In the genomic region with DNA sequence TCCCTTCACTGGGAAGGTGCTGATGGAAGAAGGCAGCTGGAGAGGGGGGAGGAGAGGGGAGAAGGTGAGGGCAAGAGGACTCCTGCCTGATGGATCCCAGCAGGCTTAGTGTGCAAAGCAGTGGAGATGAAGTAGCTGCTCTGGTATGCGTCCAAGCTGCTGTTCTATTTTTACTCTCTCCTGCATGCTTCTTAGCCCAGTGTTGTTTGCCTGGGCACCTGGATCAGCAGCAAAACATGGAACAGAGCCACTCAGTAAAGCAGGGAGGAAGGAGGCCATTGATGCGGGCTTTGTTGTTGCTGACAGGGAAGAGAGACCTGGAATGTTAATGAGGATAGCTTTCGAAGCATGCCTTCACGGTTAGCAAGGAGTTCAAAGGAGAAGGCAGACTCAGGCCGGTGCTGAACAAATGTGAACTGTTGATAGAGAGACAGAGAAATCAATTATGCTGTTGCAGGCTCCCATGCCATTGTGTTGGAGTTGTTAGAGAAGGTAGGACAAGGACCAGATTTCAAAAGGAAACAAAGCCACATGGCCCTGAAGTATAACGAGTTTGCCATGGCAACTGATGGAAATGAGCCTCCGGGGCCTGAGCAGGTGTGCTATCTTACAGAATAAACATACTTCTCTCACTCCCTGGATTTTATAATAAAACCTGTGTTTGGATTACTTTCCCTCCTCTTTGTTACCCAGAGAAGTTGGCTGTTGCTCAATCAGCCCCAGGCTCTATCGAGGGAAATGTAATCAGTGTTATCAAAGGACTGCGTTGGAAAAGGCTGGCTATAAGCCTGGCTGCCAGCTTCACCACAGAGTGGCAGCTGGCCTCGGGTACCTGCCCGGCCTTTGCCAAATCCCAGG, we compare ENCODE assay signal across 9 mouse cellular contexts. TPM values are rescaled to one million over a fixed set of nuclear protein-coding genes. Genes with fewer than 3 reads are reported as not detected.
DNase-seq lines count a peak whose midpoint lies in the region; ATAC-seq and TF ChIP-seq lines count a peak whose summit lies in the region.
"Had no signal": no experiment of that assay in that cellular context is flagged by ENCODE, and none has a peak within 500 bp of the region (broad histone marks: within the 10 kb centered on the region; RNA-seq: fewer than 3 reads in every experiment).

No protein-coding gene starts in this region.

- no peaks in the 10 kb centered on the region for H3K27me3 ChIP-seq in hindbrain, postnatal 0 days (ENCODE audit: insufficient read depth, low read length)
- no peaks in the 10 kb centered on the region for H3K27me3 ChIP-seq in limb, embryonic 14.5 days (ENCODE audit: control insufficient read depth, insufficient read depth, low read length)
- H3K27me3 ChIP-seq in neural tube, embryonic 13.5 days, result no peaks in the 10 kb centered on the region

- no peaks in the 10 kb centered on the region for H3K9me3 ChIP-seq in hindbrain, postnatal 0 days (ENCODE audit: low read length)
- no peaks in the 10 kb centered on the region for H3K9me3 ChIP-seq in limb, embryonic 14.5 days (ENCODE audit: control insufficient read depth, low read length)
- H3K9me3 ChIP-seq in neural tube, embryonic 13.5 days, result no peaks in the 10 kb centered on the region

- H3K27ac ChIP-seq in gastrocnemius, adult 2 months, result peak overlapping the region; percentile 87
- H3K27ac ChIP-seq in hindbrain, postnatal 0 days, result peak overlapping the region; percentile 74
- peak overlapping the region; percentile 67 for H3K27ac ChIP-seq in limb, embryonic 14.5 days (replicated peaks; ENCODE audit: low read depth, low read length)
- peak overlapping the region; percentile 93 for H3K27ac ChIP-seq in neural tube, embryonic 13.5 days (replicated peaks)

- peak; percentile 50 to 81 for DNase-seq in adrenal gland, adult (ENCODE audit: inconsistent age in 2 of 2, low spot score in 1 of 2)
- no peak for DNase-seq in adrenal gland, adult 18-20 months (ENCODE audit: low spot score in 2 of 2)
- DNase-seq in cerebellum, adult 9-11 months, result peak; percentile 77
- DNase-seq in gastrocnemius, adult 2 months, result peak; percentile 85
- peak; percentile 67 for DNase-seq in hindbrain, postnatal 0 days (ENCODE audit: low spot score)
- DNase-seq in limb, embryonic 14.5 days (ENCODE audit: low spot score), result peak; percentile 83
- no peak for DNase-seq in thymus, postnatal 36 days

- peaks cover 21% of the 10 kb centered on the region for H3K4me1 ChIP-seq in hindbrain, postnatal 0 days (ENCODE audit: insufficient read depth, low read length)
- H3K4me1 ChIP-seq in limb, embryonic 14.5 days (ENCODE audit: control insufficient read depth, insufficient read depth, low read length), result peaks cover 33% of the 10 kb centered on the region
- peaks cover 47% of the 10 kb centered on the region for H3K4me1 ChIP-seq in neural tube, embryonic 13.5 days (replicated peaks)

- no peak overlapping the region for H3K4me2 ChIP-seq in hindbrain, postnatal 0 days (ENCODE audit: low read depth, low read length)
- H3K4me2 ChIP-seq in limb, embryonic 14.5 days (replicated peaks; ENCODE audit: low read depth, low read length, severe bottlenecking), result 0 out of 2 replicates have a peak overlapping the region, but pooled peaks have one; percentile 14
- H3K4me2 ChIP-seq in neural tube, embryonic 13.5 days, result peak overlapping the region; percentile 21; the same call in 1 of the 2 replicates

- no peak for TF ChIP-seq POLR2A in limb, embryonic 14.5 days (IDR thresholded peaks at IDR 0.05; ENCODE audit: borderline replicate concordance, extremely low read depth, insufficient read depth, insufficient read length)

- peak overlapping the region; percentile 6; the same call in 1 of the 2 replicates for H3K9ac ChIP-seq in hindbrain, postnatal 0 days (replicated peaks; ENCODE audit: low read length)
- H3K9ac ChIP-seq in limb, embryonic 14.5 days (ENCODE audit: low read depth, low read length, severe bottlenecking), result 0 out of 2 replicates have a peak overlapping the region, but pooled peaks have one; percentile 3
- H3K9ac ChIP-seq in neural tube, embryonic 13.5 days, result peak overlapping the region; percentile 9; the same call in 1 of the 2 replicates

- H3K4me3 ChIP-seq in gastrocnemius, adult 2 months, result 0 out of 2 replicates have a peak overlapping the region, but pooled peaks have one; percentile 13
- H3K4me3 ChIP-seq in hindbrain, postnatal 0 days (ENCODE audit: low read length), result no peak overlapping the region
- H3K4me3 ChIP-seq in limb, embryonic 14.5 days (replicated peaks; ENCODE audit: low read length), result no peak overlapping the region
- H3K4me3 ChIP-seq in neural tube, embryonic 13.5 days, result no peak overlapping the region
- H3K4me3 ChIP-seq: erythroblast, embryonic 14.5 days had no signal

- intact Hi-C loops in gastrocnemius, adult 2 months (cut with DNase I), result loop anchor here (2.0 kb wide), 1 partner anchor 45 kb away; no protein-coding TSS in a partner anchor

- ATAC-seq in hindbrain, postnatal 0 days, result peak; percentile 77
- ATAC-seq in limb, embryonic 14.5 days (ENCODE audit: low FRiP score, low read depth), result peak; percentile 93
- ATAC-seq in neural tube, embryonic 13.5 days (ENCODE audit: low read depth), result peak; percentile 88

- no peak for TF ChIP-seq CTCF in gastrocnemius, adult 2 months (IDR thresholded peaks at IDR 0.05)
- no peak for TF ChIP-seq CTCF in hindbrain, postnatal 0 days (IDR thresholded peaks at IDR 0.05; ENCODE audit: low read depth)

- no peaks in the 10 kb centered on the region for H3K36me3 ChIP-seq in hindbrain, postnatal 0 days (ENCODE audit: insufficient read depth, low read length)
- H3K36me3 ChIP-seq in limb, embryonic 14.5 days (ENCODE audit: control insufficient read depth, insufficient read depth, low read length), result no peaks in the 10 kb centered on the region
- no peaks in the 10 kb centered on the region for H3K36me3 ChIP-seq in neural tube, embryonic 13.5 days

- WGBS in hindbrain, postnatal 0 days, result 5% methylated on average over 11 of the region's 11 CpGs
- 6% methylated on average over 11 of the region's 11 CpGs for WGBS in limb, embryonic 14.5 days
- 5% methylated on average over 11 of the region's 11 CpGs for WGBS in neural tube, embryonic 13.5 days

RNA-seq across cellular contexts. Expression of a gene that starts 46.9 kb away (rescaled TPM):
- total RNA-seq in adrenal gland, adult 18-20 months (2021), result 10 to 100 TPM; 10.6 to 15.0 TPM
- total RNA-seq in gastrocnemius, adult 2 months (2021), result 1 to 10 TPM; 5.5 to 9.0 TPM
- 5.3 and 9.6 TPM in 2 replicates for total RNA-seq in hindbrain, postnatal 0 days (2014; rRNA removed)
- polyA plus RNA-seq in hindbrain, postnatal 0 days (2015; fragmentation: Nextera tagmentation; extraction: Ambion mirVana), result 5.7 and 6.2 TPM in 2 replicates
- polyA plus RNA-seq in limb, embryonic 14.5 days (2012; rRNA removed), result 7.5 and 9.0 TPM in 2 replicates
- 13.3 and 13.7 TPM in 2 replicates for polyA plus RNA-seq in limb, embryonic 14.5 days (2014; fragmentation: Nextera tagmentation; extraction: Ambion mirVana)
- polyA plus RNA-seq in neural tube, embryonic 13.5 days (2015; fragmentation: Nextera tagmentation; extraction: Ambion mirVana), result 4.8 and 5.0 TPM in 2 replicates

Comparison
In these comparisons a context has a peak if more than half of its experiments do, and no peak if none do; other contexts are left out.
1. DNase-seq: peak in adrenal gland, adult (2 of 2), cerebellum, adult 9-11 months (single experiment), gastrocnemius, adult 2 months (single experiment), hindbrain, postnatal 0 days (single experiment) and limb, embryonic 14.5 days (single experiment); none in adrenal gland, adult 18-20 months (0 of 2) and thymus, postnatal 36 days (0 of 2).
2. Peak in every context shown above with its lines, with median percentiles within 50 percentile points of each other: H3K27ac ChIP-seq, ATAC-seq and H3K9ac ChIP-seq.